Mouse (Mus musculus): Measurements from ENCODE around the gene Map1b. TPM values are rescaled to one million over a fixed set of nuclear protein-coding genes. Genes with fewer than 3 reads are reported as not detected.
A peak's percentile ranks its signal among the peaks of the same experiment; 100 is the strongest.

Map1b gene
- polyA plus RNA-seq, 1 experiment from 2014 or later = 72.0 TPM

GRCm38 (mm10) chr13:99502911-99503310 lies 13.4 kb downstream of the Map1b start:
- Histone ChIP-seq H3K9me3 (ENCODE audit: control insufficient read depth, low read length) (no peaks in the 10 kb centered on the region), H3K9ac (ENCODE audit: low read length) (no peak overlapping the region), H3K4me2 (ENCODE audit: low read depth, severe bottlenecking) (no peak overlapping the region), H3K4me3 (ENCODE audit: low read depth, low read length) (no peak overlapping the region), H3K36me3 (ENCODE audit: control insufficient read depth, insufficient read depth, low read length) (no peaks in the 10 kb centered on the region; the same call in 1 of the 2 replicates), H3K27ac (replicated peaks; ENCODE audit: low read depth, low read length) (no peak overlapping the region), H3K4me1 (ENCODE audit: control insufficient read depth, insufficient read depth, low read length) (peaks cover 19% of the 10 kb centered on the region), H3K27me3 (ENCODE audit: control insufficient read depth, insufficient read depth, low read length) (no peaks in the 10 kb centered on the region)
- DNase-seq (ENCODE audit: low spot score) = no peak
- 64% methylated on average over 7 of the region's 7 CpGs for WGBS
- no peak for ATAC-seq (ENCODE audit: insufficient number of reproducible peaks, low FRiP score, low TSS enrichment, low read depth)

- no peak overlapping the region for H3K27ac ChIP-seq (replicated peaks; ENCODE audit: low read depth, low read length)
- H3K4me2 ChIP-seq (ENCODE audit: low read depth, severe bottlenecking) = no peak overlapping the region
- no peak overlapping the region for H3K4me3 ChIP-seq (ENCODE audit: low read depth, low read length)
- no peaks in the 10 kb centered on the region for H3K9me3 ChIP-seq (ENCODE audit: control insufficient read depth, low read length)
- H3K27me3 ChIP-seq (ENCODE audit: control insufficient read depth, insufficient read depth, low read length) = no peaks in the 10 kb centered on the region
- H3K9ac ChIP-seq (ENCODE audit: low read length) = no peak overlapping the region
- H3K36me3 ChIP-seq (ENCODE audit: control insufficient read depth, insufficient read depth, low read length) = no peaks in the 10 kb centered on the region; the same call in 1 of the 2 replicates
- DNase-seq (ENCODE audit: low spot score) = peak; percentile 63
- 37% methylated on average over 13 of the region's 13 CpGs for whole genome bisulfite sequencing
- H3K4me1 ChIP-seq (ENCODE audit: control insufficient read depth, insufficient read depth, low read length) = peaks cover 19% of the 10 kb centered on the region
- peak; percentile 67 for ATAC-seq (ENCODE audit: insufficient number of reproducible peaks, low FRiP score, low TSS enrichment, low read depth)
Measured at GRCm38 (mm10) chr13:99502126-99502744, 14.1 kb downstream of the Map1b start.

GRCm38 (mm10) chr13:99501393-99501792 lies 14.9 kb downstream of the Map1b start:
- Histone ChIP-seq H3K27me3 (ENCODE audit: control insufficient read depth, insufficient read depth, low read length) (no peaks in the 10 kb centered on the region), H3K36me3 (ENCODE audit: control insufficient read depth, insufficient read depth, low read length) (no peaks in the 10 kb centered on the region), H3K27ac (replicated peaks; ENCODE audit: low read depth, low read length) (no peak overlapping the region), H3K9me3 (ENCODE audit: control insufficient read depth, low read length) (no peaks in the 10 kb centered on the region), H3K4me3 (ENCODE audit: low read depth, low read length) (no peak overlapping the region), H3K4me1 (ENCODE audit: control insufficient read depth, insufficient read depth, low read length) (peaks cover 19% of the 10 kb centered on the region), H3K4me2 (ENCODE audit: low read depth, severe bottlenecking) (no peak overlapping the region), H3K9ac (ENCODE audit: low read length) (no peak overlapping the region)
- 76% methylated on average over 7 of the region's 7 CpGs for WGBS
- ATAC-seq (ENCODE audit: insufficient number of reproducible peaks, low FRiP score, low TSS enrichment, low read depth) (no peak), DNase-seq (ENCODE audit: low spot score) (no peak)

- DNase-seq (ENCODE audit: low spot score) (peak; percentile 32), ATAC-seq (ENCODE audit: insufficient number of reproducible peaks, low FRiP score, low TSS enrichment, low read depth) (no peak)
- Histone ChIP-seq H3K27ac (replicated peaks; ENCODE audit: low read depth, low read length) (no peak overlapping the region), H3K27me3 (ENCODE audit: control insufficient read depth, insufficient read depth, low read length) (no peaks in the 10 kb centered on the region), H3K4me1 (ENCODE audit: control insufficient read depth, insufficient read depth, low read length) (peaks cover 19% of the 10 kb centered on the region), H3K4me3 (ENCODE audit: low read depth, low read length) (no peak overlapping the region), H3K9me3 (ENCODE audit: control insufficient read depth, low read length) (no peaks in the 10 kb centered on the region), H3K4me2 (ENCODE audit: low read depth, severe bottlenecking) (no peak overlapping the region), H3K36me3 (ENCODE audit: control insufficient read depth, insufficient read depth, low read length) (no peaks in the 10 kb centered on the region), H3K9ac (ENCODE audit: low read length) (no peak overlapping the region)
- WGBS = 63% methylated on average over 3 of the region's 3 CpGs
Measured at GRCm38 (mm10) chr13:99500609-99501008, 15.7 kb downstream of the Map1b start.

DNA sequence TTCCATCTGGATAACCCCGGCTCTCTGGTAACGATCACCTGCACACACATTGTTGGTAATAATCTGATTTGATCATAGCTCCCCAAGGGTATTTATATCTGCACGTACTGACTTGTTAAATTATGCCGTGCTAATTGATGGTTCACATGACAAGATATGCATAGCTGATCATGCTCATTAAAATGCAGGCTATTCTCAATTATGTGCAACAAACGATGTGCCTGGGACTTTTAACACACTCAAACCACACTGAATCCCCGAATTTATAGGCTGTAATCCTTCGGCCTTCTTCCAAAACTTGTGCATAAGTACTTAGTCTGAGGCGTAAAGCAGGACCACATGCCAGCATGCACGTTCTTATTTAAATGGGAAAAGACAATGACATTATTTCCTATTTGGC lies 16.6 kb downstream of the Map1b start:
- Histone ChIP-seq H3K27me3 (ENCODE audit: control insufficient read depth, insufficient read depth, low read length) (no peaks in the 10 kb centered on the region), H3K4me2 (ENCODE audit: low read depth, severe bottlenecking) (no peak overlapping the region), H3K4me3 (ENCODE audit: low read depth, low read length) (no peak overlapping the region), H3K9ac (ENCODE audit: low read length) (no peak overlapping the region), H3K4me1 (ENCODE audit: control insufficient read depth, insufficient read depth, low read length) (peaks cover 19% of the 10 kb centered on the region), H3K27ac (replicated peaks; ENCODE audit: low read depth, low read length) (no peak overlapping the region), H3K36me3 (ENCODE audit: control insufficient read depth, insufficient read depth, low read length) (no peaks in the 10 kb centered on the region), H3K9me3 (ENCODE audit: control insufficient read depth, low read length) (no peaks in the 10 kb centered on the region)
- whole genome bisulfite sequencing = 73% methylated on average over 9 of the region's 9 CpGs
- DNase-seq (ENCODE audit: low spot score) (no peak), ATAC-seq (ENCODE audit: insufficient number of reproducible peaks, low FRiP score, low TSS enrichment, low read depth) (no peak)

DNA sequence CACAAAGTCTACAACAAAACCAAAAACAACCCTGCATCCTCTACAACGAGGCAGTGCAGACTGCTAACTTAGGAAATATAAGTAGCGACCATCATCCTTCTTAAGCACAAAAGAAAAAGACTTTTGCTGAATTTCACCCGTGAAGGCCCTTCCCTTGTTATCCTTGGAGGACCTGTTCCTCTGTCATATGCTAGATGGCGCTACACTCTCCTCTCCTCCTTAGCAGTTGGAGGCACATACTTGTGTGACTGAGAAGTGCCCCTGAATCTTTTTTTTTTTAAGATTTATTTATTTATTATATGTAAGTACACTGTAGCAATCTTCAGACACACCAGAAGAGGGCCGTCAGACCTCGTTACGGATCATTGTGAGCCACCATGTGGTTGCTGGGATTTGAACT lies 20.2 kb downstream of the Map1b start:
- Histone ChIP-seq H3K4me3 (ENCODE audit: low read depth, low read length) (no peak overlapping the region), H3K36me3 (ENCODE audit: control insufficient read depth, insufficient read depth, low read length) (no peaks in the 10 kb centered on the region), H3K9ac (ENCODE audit: low read length) (no peak overlapping the region), H3K9me3 (ENCODE audit: control insufficient read depth, low read length) (no peaks in the 10 kb centered on the region), H3K27ac (replicated peaks; ENCODE audit: low read depth, low read length) (no peak overlapping the region), H3K4me2 (ENCODE audit: low read depth, severe bottlenecking) (no peak overlapping the region), H3K4me1 (ENCODE audit: control insufficient read depth, insufficient read depth, low read length) (peaks cover 4% of the 10 kb centered on the region; the same call in 1 of the 2 replicates), H3K27me3 (ENCODE audit: control insufficient read depth, insufficient read depth, low read length) (no peaks in the 10 kb centered on the region)
- no peak for DNase-seq (ENCODE audit: low spot score)
- WGBS = 90% methylated on average over 7 of the region's 7 CpGs
- ATAC-seq (ENCODE audit: insufficient number of reproducible peaks, low FRiP score, low TSS enrichment, low read depth) = no peak

- Histone ChIP-seq H3K4me2 (ENCODE audit: low read depth, severe bottlenecking) (no peak overlapping the region), H3K36me3 (ENCODE audit: control insufficient read depth, insufficient read depth, low read length) (no peaks in the 10 kb centered on the region), H3K4me1 (ENCODE audit: control insufficient read depth, insufficient read depth, low read length) (no peaks in the 10 kb centered on the region), H3K4me3 (ENCODE audit: low read depth, low read length) (no peak overlapping the region), H3K27me3 (ENCODE audit: control insufficient read depth, insufficient read depth, low read length) (no peaks in the 10 kb centered on the region), H3K27ac (replicated peaks; ENCODE audit: low read depth, low read length) (no peak overlapping the region), H3K9me3 (ENCODE audit: control insufficient read depth, low read length) (no peaks in the 10 kb centered on the region), H3K9ac (ENCODE audit: low read length) (no peak overlapping the region)
- DNase-seq (ENCODE audit: low spot score) = no peak
- ATAC-seq (ENCODE audit: insufficient number of reproducible peaks, low FRiP score, low TSS enrichment, low read depth) = no peak
- WGBS = 92% methylated on average over 10 of the region's 10 CpGs
Measured at GRCm38 (mm10) chr13:99494416-99494815, 21.9 kb downstream of the Map1b start.

DNA sequence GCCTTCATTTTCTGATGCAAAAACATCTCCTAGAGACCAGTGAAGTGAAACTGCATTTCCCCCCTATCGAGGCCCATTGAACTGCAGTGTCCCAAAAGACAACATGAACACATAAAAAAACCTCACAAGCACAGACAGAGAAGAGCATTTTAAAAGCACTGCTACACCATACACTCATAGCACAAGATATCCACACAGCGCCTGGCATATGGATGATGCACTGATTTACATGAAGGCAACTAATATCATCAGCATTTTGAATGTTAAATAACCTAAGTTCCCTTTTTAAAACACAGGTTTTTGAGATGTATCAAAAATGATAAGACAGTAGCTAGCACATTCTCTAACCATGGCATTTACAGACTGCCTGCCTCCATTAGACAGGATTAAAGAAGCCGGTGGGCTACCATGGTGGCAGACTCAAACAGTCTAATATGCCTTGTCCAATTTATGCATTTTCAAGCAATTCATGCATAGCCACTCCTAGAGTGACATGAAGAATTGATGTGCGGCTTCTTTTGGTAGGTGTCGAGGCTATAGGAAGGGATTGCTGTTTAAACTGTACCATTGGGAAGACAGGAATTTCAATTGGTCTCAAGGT lies 22.9 kb downstream of the Map1b start:
- H3K4me3 ChIP-seq (ENCODE audit: low read depth, low read length) = no peak overlapping the region
- ATAC-seq (ENCODE audit: insufficient number of reproducible peaks, low FRiP score, low TSS enrichment, low read depth) = no peak
- H3K36me3 ChIP-seq (ENCODE audit: control insufficient read depth, insufficient read depth, low read length) = no peaks in the 10 kb centered on the region
- H3K9ac ChIP-seq (ENCODE audit: low read length) = no peak overlapping the region
- no peak for DNase-seq (ENCODE audit: low spot score)
- WGBS = 92% methylated on average over 5 of the region's 5 CpGs
- H3K9me3 ChIP-seq (ENCODE audit: control insufficient read depth, low read length) = no peaks in the 10 kb centered on the region; the same call in 1 of the 2 replicates
- H3K27ac ChIP-seq (replicated peaks; ENCODE audit: low read depth, low read length) = no peak overlapping the region
- no peaks in the 10 kb centered on the region for H3K27me3 ChIP-seq (ENCODE audit: control insufficient read depth, insufficient read depth, low read length)
- H3K4me1 ChIP-seq (ENCODE audit: control insufficient read depth, insufficient read depth, low read length) = no peaks in the 10 kb centered on the region
- H3K4me2 ChIP-seq (ENCODE audit: low read depth, severe bottlenecking) = no peak overlapping the region

All from limb, embryonic 11.5 days (tissue).